Mouse (Mus musculus) megakaryocyte, embryonic 14.5 days (primary cell): ENCODE data around the gene Mrpl38. TPM values are rescaled to one million over a fixed set of nuclear protein-coding genes. Genes with fewer than 3 reads are reported as not detected.

ENCODE experiments used
- H3K27me3 ChIP-seq: replicated peaks from 2 replicates; pipeline ENCODE3; 2012; ENCODE audit warnings: inconsistent platforms
- H3K36me3 ChIP-seq: replicated peaks from 2 replicates; pipeline ENCODE3; 2012; ENCODE audit warnings: low read length, inconsistent platforms, mixed read lengths
- H3K4me1 ChIP-seq: 2 replicates; pipeline ENCODE4 v1.6.1; 2012; ENCODE audit warnings: inconsistent platforms
- H3K4me3 ChIP-seq: replicated peaks from 2 replicates; pipeline ENCODE3; 2012; ENCODE audit warnings: moderate library complexity, mild to moderate bottlenecking, inconsistent platforms
- H3K9me3 ChIP-seq: 2 replicates; pipeline ENCODE4 v1.6.1; 2012; ENCODE audit warnings: inconsistent platforms
- FLI1 ChIP-seq: IDR thresholded peaks from 2 replicates; pipeline ENCODE4 v1.6.1; 2012; ENCODE audit warnings: low read length, inconsistent platforms, mixed read lengths
- GATA1 ChIP-seq: IDR thresholded peaks from 3 replicates; pipeline ENCODE4 v1.6.1; 2012; ENCODE audit warnings: mixed read lengths, low read length, inconsistent platforms, borderline replicate concordance
- polyA plus RNA-seq: library from polyadenylated mRNA; stranded (reverse); fragments of >175 nt; gene quantifications from 2 replicates; pipeline ENCODE4 v1.2.3, GENCODE M21; 2012; ENCODE audit warnings: low replicate concordance; ENCODE audit not compliant: insufficient read depth

Mrpl38 gene
- polyA plus RNA-seq, 1 experiment: 80.4 TPM

GRCm38 (mm10) chr11:116145481-116146293 lies 7.0 kb upstream of the Mrpl38 start:
- Histone ChIP-seq H3K4me3 (no peak overlapping the region), H3K36me3 (peaks cover 96% of the 10 kb centered on the region), H3K27me3 (no peaks in the 10 kb centered on the region), H3K4me1 (peaks cover 69% of the 10 kb centered on the region), H3K9me3 (no peaks in the 10 kb centered on the region)
- TF ChIP-seq GATA1: no peak
- TF ChIP-seq FLI1: no peak

- Histone ChIP-seq H3K4me1 (peaks cover 71% of the 10 kb centered on the region), H3K4me3 (no peak overlapping the region), H3K36me3 (peaks cover 78% of the 10 kb centered on the region), H3K27me3 (no peaks in the 10 kb centered on the region), H3K9me3 (no peaks in the 10 kb centered on the region)
- no peak for TF ChIP-seq GATA1
- no peak for TF ChIP-seq FLI1
These were observed 4.8 kb upstream of the Mrpl38 start for GRCm38 (mm10) chr11:116143468-116143867.

GRCm38 (mm10) chr11:116142211-116142991 lies 3.7 kb upstream of the Mrpl38 start:
- peaks cover 79% of the 10 kb centered on the region for H3K4me1 ChIP-seq
- peaks cover 67% of the 10 kb centered on the region for H3K36me3 ChIP-seq
- H3K4me3 ChIP-seq: peak overlapping the region; percentile 69
- TF ChIP-seq GATA1 (no peak), FLI1 (no peak)
- H3K27me3 ChIP-seq: no peaks in the 10 kb centered on the region
- H3K9me3 ChIP-seq: no peaks in the 10 kb centered on the region

DNA sequence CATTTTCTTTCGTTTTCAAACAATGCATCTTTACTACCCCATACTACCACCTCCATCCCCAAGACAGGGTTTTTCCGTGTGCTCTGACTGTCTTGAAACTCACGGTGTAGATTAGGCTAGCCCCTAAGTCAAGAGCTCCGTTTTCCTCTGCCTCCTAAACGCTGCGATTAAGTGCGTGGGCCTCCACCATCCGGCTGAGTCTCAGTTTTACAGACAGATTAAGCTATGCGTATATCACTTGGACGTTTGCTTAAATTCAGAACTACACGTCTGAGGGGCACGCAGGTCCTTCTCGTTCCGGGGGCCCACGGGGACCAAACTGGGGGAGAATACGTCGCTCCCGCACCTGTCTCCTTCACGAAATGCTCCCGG lies 586 bp downstream of the Mrpl38 start:
- Histone ChIP-seq H3K27me3 (no peaks in the 10 kb centered on the region), H3K4me1 (peaks cover 78% of the 10 kb centered on the region), H3K9me3 (no peaks in the 10 kb centered on the region), H3K4me3 (peak overlapping the region; percentile 99), H3K36me3 (peaks cover 61% of the 10 kb centered on the region)
- TF ChIP-seq GATA1: no peak

DNA sequence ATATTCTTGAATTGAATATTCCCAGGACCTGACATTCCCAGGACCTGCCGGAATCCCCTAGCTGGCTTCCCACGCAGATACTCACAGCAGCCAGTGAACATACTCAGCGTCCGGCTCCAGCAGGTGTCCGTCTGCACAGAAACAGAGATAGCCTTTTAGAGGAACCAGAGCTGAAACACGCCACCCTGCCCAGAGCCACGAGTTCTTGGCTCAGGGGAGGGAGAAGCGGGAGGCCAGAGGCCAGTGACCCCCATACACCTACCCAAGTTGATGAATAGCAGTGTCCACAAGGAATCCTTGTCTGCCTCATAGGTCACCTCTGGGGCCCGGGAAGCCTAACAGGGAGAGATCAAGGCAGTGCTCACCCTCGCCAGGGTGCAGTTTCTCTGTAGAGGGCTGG lies 4.5 kb downstream of the Mrpl38 start:
- Histone ChIP-seq H3K27me3 (no peaks in the 10 kb centered on the region), H3K4me3 (no peak overlapping the region), H3K9me3 (no peaks in the 10 kb centered on the region), H3K4me1 (peaks cover 83% of the 10 kb centered on the region), H3K36me3 (peaks cover 59% of the 10 kb centered on the region)
- TF ChIP-seq GATA1 (no peak), FLI1 (no peak)

- Histone ChIP-seq H3K27me3 (no peaks in the 10 kb centered on the region), H3K4me1 (peaks cover 86% of the 10 kb centered on the region), H3K36me3 (peaks cover 66% of the 10 kb centered on the region), H3K4me3 (peak overlapping the region; percentile 28), H3K9me3 (no peaks in the 10 kb centered on the region)
- TF ChIP-seq FLI1 (no peak), GATA1 (no peak)
These were observed 5.2 kb downstream of the Mrpl38 start for GRCm38 (mm10) chr11:116133497-116133896.

- H3K9me3 ChIP-seq: no peaks in the 10 kb centered on the region
- peak overlapping the region; percentile 20 for H3K4me3 ChIP-seq
- TF ChIP-seq FLI1 (no peak), GATA1 (no peak)
- H3K4me1 ChIP-seq: peaks cover 88% of the 10 kb centered on the region
- H3K36me3 ChIP-seq: peaks cover 74% of the 10 kb centered on the region
- no peaks in the 10 kb centered on the region for H3K27me3 ChIP-seq
These were observed 6.0 kb downstream of the Mrpl38 start for GRCm38 (mm10) chr11:116132366-116133333.

- Histone ChIP-seq H3K9me3 (no peaks in the 10 kb centered on the region), H3K27me3 (no peaks in the 10 kb centered on the region), H3K36me3 (peaks cover 80% of the 10 kb centered on the region), H3K4me1 (peaks cover 88% of the 10 kb centered on the region), H3K4me3 (peak overlapping the region; percentile 98)
- TF ChIP-seq GATA1: no peak
- TF ChIP-seq FLI1: no peak
These were observed 7.1 kb downstream of the Mrpl38 start for GRCm38 (mm10) chr11:116131349-116132170.
